Mouse (Mus musculus): Measurements from ENCODE around the gene Prdm16. TPM values are rescaled to one million over a fixed set of nuclear protein-coding genes. Genes with fewer than 3 reads are reported as not detected.

The Prdm16 gene
- polyA plus RNA-seq, 1 experiment from 2014 or later, result 12.5 TPM

DNA sequence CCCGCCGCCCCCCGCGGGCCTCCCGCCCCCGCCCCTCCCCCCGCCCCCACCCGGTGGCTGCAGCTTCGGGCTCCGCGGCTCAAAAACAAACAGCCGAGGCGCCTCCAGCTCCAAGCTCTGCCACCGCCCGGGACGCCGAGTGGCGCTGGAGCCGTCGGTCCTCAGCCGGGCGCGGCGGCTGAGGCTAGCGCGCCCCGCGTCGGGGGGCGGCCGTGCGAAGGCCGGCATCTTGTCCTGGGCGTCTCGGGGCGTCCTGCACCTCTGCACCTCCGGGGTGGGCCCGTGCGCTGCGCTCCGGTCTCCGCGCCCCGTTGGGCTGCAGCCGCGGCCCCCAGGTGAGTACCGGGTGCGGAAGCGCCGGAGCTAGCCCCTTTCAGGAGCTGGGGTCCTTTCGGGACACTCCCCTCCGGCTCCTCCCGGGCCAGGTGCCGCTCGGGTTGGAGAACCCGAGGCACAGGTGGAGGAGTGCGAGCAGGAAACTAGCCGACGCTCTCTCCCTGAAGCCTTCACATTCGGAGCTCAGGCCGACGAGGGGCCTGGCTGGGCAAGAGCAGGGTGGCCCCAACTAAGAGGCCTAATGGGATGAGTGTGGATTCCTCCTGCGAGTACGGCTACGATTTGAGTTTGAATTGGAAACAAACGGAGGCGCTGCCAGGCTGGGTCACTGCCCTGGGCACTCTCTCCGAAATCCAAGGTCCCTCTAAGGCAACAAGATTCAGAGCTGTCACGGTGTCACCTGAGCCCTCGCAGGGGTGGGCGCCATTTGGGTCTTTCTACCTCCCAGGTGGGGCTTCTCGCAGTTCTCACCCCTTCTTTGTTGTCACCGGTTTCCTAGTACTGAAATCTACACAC lies 1.0 kb upstream of the Prdm16 start:
- H3K9me3 ChIP-seq, result no peaks in the 10 kb centered on the region
- H3K4me2 ChIP-seq (replicated peaks), result peak overlapping the region; percentile 76
- H3K4me3 ChIP-seq (replicated peaks), result peak overlapping the region; percentile 50
- peaks cover 63% of the 10 kb centered on the region for H3K4me1 ChIP-seq (replicated peaks)
- H3K27ac ChIP-seq, result peak overlapping the region; percentile 30
- peaks cover 95% of the 10 kb centered on the region for H3K27me3 ChIP-seq
- no peaks in the 10 kb centered on the region for H3K36me3 ChIP-seq
- ATAC-seq, result no peak
- peak overlapping the region; percentile 62 for H3K9ac ChIP-seq (replicated peaks)
- WGBS, result under 1% methylated on average over 61 of the region's 73 CpGs

DNA sequence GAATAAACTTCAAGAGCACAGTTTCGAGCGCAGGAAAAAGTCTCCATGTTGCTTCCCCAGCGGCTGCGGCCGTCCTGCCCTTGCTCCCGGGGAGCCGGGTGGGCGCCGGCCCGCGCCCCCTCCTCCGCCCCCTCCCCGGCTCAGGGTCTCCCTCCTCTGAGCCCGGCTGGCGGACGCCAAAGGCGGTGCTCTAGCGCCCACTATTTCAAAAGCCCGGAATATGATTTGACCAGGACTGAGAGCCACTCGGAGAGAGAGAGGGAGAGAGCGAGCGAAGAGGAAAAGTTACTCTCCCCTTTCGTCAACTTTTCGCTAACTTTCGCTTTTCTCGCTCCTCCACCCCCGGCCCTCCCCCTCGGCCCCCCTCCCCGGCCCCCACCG lies 630 bp downstream of the Prdm16 start:
- WGBS, result under 1% methylated on average over 19 of the region's 30 CpGs
- Histone ChIP-seq H3K27ac (peak overlapping the region; percentile 57), H3K4me3 (replicated peaks) (peak overlapping the region; percentile 50), H3K4me1 (replicated peaks) (peaks cover 60% of the 10 kb centered on the region), H3K36me3 (no peaks in the 10 kb centered on the region), H3K27me3 (peaks cover 95% of the 10 kb centered on the region), H3K4me2 (replicated peaks) (peak overlapping the region; percentile 76), H3K9ac (replicated peaks) (peak overlapping the region; percentile 69), H3K9me3 (no peaks in the 10 kb centered on the region)
- peak; percentile 75 for ATAC-seq

DNA sequence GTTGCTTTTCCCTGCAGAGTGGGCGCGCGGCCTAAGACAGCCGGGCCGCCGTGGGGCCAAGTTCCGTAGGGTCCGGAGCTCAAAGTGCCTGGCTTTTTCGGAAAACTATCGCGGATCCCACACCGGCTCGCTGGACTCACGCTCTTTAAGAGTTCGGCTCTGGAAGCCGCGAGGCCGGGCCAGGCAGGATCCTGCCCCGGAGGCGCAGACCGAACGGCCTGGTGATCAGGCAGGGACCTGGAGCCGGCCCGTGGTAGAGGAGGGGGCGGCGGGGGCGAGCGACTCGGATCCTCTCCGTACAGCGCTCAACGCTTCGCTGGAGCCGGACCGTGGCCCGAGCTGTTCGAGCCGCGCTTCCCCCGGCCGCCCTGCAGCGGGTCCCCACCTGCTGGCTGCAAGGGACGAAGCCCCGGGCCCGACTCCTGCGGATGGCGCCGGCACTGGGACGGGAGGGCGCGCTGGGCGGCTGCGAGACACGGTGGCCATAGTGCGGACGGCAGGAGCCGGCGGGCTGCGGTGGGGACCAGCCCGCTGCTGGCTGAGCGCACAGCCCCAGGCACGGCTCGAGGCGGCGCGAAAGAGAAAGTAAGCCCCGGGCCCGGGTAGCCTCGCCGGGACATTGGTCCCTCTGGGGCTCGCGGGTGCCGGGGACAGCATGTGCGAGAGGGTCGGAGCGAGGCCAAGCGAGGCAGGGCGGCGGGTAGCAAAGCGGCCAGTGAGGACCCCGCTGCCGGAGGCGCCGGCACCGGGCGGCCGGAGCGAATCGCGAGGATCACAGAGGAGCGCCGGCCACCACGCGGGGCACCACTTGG lies 1.2 kb downstream of the Prdm16 start:
- H3K27ac ChIP-seq, result peak overlapping the region; percentile 57
- peaks cover 93% of the 10 kb centered on the region for H3K27me3 ChIP-seq
- peaks cover 65% of the 10 kb centered on the region for H3K4me1 ChIP-seq (replicated peaks)
- no peaks in the 10 kb centered on the region for H3K9me3 ChIP-seq
- ATAC-seq, result peak; percentile 52
- peak overlapping the region; percentile 69 for H3K9ac ChIP-seq (replicated peaks)
- H3K4me3 ChIP-seq (replicated peaks), result peak overlapping the region; percentile 50
- under 1% methylated on average over 93 of the region's 94 CpGs for WGBS
- H3K4me2 ChIP-seq (replicated peaks), result peak overlapping the region; percentile 76
- H3K36me3 ChIP-seq, result no peaks in the 10 kb centered on the region

DNA sequence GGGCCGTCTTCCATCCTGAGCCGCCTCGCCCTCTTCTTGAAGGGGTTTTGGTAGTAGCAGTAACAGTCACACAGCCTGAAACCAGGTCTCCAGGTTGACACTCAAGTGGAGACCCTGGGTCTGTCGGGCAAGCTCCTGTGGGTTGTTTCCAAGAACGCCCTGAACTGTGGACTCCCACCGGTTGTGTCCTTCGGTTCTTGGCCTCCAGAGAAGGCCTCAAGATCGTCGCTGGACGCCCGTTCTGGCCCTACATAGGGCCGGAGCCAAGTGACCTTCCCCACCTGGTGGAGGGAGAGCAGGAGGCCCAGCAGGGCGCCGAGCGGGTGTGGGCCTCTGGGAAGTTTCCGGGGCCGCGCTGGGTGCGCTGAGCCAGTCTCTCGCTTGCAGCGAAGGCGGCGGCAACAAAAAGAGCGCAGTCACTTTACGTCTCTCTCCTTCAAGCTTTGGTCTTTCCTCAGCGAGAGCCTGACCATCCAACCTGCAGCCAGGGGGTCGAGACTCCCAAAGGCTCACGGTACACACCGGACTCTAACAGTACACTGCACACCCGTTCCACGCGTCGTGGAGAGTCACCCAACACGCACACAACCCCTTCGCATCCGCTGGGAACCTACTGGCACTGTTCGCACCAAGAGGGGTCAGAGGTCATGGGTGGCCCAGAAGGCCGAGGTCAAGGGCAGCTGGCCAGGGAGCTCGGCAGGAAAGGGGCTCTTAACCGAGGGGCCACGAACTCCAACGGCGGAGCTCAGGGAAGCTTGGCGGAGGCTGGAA lies 2.0 kb downstream of the Prdm16 start:
- Histone ChIP-seq H3K4me3 (replicated peaks) (peak overlapping the region; percentile 50), H3K36me3 (no peaks in the 10 kb centered on the region), H3K9me3 (no peaks in the 10 kb centered on the region), H3K9ac (replicated peaks) (peak overlapping the region; percentile 69), H3K27ac (no peak overlapping the region), H3K4me1 (replicated peaks) (peaks cover 62% of the 10 kb centered on the region), H3K4me2 (replicated peaks) (peak overlapping the region; percentile 76), H3K27me3 (peaks cover 91% of the 10 kb centered on the region)
- ATAC-seq, result no peak
- WGBS, result 9% methylated on average over 44 of the region's 44 CpGs

DNA sequence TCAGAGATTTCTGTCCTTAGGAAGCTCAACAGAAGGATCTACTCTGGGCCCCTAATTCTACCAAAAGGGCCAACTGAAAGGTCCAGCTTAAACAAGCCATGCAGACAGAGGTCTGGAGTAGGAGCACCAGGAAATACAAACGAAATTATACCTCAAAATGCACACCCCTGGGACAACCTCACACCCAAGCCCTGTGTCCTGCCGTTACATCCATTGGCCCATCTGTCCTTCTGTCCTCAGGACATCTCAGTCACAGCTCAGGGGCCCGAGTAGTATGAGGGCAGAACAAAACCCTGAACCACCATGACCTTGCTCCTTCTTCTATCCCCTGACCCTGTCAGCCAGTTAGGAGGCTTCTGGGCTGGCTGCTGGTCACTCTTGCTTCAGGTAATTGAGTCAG lies 2.7 kb downstream of the Prdm16 start:
- no peaks in the 10 kb centered on the region for H3K36me3 ChIP-seq
- H3K4me2 ChIP-seq (replicated peaks), result peak overlapping the region; percentile 76
- no peak overlapping the region; the same call in 1 of the 2 replicates for H3K9ac ChIP-seq (replicated peaks)
- WGBS, result 37% methylated on average over 3 of the region's 3 CpGs
- no peak for ATAC-seq
- peaks cover 65% of the 10 kb centered on the region for H3K4me1 ChIP-seq (replicated peaks)
- no peak overlapping the region for H3K27ac ChIP-seq
- H3K4me3 ChIP-seq (replicated peaks), result peak overlapping the region; percentile 50
- peaks cover 91% of the 10 kb centered on the region for H3K27me3 ChIP-seq
- no peaks in the 10 kb centered on the region for H3K9me3 ChIP-seq

DNA sequence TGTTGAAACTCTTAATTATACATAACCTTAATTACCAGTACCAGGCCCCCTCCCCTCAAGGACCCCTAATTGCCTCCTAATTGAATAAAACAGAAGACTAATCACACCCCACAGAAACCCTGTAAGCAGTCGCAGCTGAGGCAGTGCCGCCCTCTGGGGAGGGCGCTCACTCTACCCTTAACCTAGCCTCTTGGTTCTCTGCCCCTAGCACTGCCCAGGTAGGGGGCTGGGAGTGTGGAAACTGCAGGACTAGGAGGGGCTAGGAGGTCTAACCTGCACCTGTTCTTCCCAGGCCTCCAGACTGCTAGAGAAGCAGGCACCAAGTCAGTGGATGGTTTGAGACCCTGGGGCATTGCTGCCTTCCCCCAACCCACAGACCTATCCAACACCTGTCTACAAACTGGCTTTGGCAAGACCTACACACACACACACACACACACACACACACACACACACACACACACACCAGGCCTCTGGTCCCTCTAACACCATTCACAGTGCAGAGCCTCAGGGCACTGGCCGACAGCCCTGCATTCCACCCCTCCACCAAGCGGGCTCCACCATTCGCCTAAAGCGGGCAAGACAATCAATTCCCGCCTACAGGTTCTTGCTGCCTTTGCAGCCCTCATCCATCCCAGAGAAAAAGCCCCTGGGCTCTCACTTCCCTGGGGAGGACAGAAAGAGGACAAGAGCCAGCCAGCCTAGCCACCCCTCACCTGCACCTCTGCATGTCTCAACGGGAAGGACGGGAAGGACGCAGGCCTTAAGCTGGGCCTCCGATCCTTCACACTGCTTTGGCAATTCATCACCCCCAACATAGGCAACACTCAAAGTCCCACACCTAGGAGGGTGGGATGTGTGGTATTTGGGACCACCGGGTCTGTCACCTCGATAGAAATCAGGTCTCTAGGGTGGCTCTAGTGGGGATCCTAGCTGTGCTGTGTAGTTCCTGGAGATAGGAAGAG lies 3.6 kb downstream of the Prdm16 start:
- peak overlapping the region; percentile 50 for H3K4me3 ChIP-seq (replicated peaks)
- H3K36me3 ChIP-seq, result no peaks in the 10 kb centered on the region
- peak overlapping the region; percentile 76 for H3K4me2 ChIP-seq (replicated peaks)
- peaks cover 90% of the 10 kb centered on the region for H3K27me3 ChIP-seq
- 48% methylated on average over 14 of the region's 14 CpGs for WGBS
- H3K9ac ChIP-seq (replicated peaks), result no peak overlapping the region
- H3K9me3 ChIP-seq, result no peaks in the 10 kb centered on the region
- H3K4me1 ChIP-seq (replicated peaks), result peaks cover 65% of the 10 kb centered on the region
- 0 out of 2 replicates have a peak, but pooled peaks have one; percentile 16 for ATAC-seq
- no peak overlapping the region for H3K27ac ChIP-seq

DNA sequence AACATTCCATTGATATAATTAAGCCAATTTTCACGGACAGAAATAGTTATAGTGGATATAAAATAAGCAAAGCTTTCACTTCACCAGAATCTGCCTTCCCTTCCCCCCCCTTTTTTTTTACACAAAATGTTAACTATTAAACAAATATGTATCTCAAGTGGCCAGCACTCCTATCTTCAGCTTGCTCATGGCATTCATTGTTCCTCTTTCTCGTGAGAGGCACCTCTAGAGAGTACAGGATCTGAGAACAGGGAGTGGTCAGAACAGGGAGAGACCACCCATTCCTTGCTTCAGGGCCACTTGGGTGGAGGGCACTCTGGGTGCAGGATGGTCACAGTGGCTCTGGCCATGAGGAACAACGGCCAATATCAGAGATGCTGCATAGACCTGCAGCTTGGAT lies 5.9 kb downstream of the Prdm16 start:
- WGBS, result 60% methylated on average over 3 of the region's 3 CpGs
- no peaks in the 10 kb centered on the region for H3K9me3 ChIP-seq
- no peak for ATAC-seq
- H3K4me2 ChIP-seq (replicated peaks), result no peak overlapping the region
- no peaks in the 10 kb centered on the region for H3K36me3 ChIP-seq
- H3K4me1 ChIP-seq (replicated peaks), result peaks cover 64% of the 10 kb centered on the region
- H3K4me3 ChIP-seq (replicated peaks), result no peak overlapping the region
- no peak overlapping the region for H3K9ac ChIP-seq (replicated peaks)
- no peak overlapping the region for H3K27ac ChIP-seq
- H3K27me3 ChIP-seq, result peaks cover 80% of the 10 kb centered on the region

DNA sequence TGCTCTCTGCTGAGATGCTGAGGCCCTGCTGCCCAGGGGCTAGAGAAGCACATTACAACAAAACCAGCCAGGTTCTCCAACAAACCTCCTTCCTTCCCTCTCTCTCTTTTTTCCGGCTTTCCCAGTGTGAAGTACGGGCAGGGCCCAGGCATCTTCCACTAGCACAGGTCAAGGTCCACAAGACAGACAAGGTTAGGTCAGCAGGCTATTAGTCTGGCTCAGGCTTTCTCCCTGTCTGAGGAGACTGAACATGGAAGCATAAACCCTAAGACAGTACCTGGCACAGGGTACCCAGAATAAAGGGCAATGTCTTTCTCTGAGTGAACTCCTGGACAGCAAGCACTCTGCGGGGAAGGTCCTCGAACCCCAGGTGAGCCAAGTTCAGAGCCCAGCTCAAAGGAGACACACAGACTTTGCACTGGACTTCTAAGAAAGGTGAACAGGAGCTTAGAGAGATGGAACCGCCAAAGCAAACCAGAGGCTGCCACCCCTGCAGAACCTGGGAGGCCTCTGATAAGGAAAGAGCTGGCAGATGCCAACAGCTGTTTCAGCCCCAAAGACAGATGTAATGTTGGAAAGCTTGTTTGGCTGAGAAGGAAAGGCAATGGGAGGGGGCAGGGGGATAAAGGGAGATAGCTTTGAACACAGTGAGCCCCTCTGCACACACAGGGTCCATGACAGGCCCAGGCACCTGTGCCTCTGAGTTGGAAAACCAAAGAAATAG lies 9.1 kb downstream of the Prdm16 start:
- ATAC-seq, result no peak
- H3K4me1 ChIP-seq (replicated peaks), result peaks cover 41% of the 10 kb centered on the region

DNA sequence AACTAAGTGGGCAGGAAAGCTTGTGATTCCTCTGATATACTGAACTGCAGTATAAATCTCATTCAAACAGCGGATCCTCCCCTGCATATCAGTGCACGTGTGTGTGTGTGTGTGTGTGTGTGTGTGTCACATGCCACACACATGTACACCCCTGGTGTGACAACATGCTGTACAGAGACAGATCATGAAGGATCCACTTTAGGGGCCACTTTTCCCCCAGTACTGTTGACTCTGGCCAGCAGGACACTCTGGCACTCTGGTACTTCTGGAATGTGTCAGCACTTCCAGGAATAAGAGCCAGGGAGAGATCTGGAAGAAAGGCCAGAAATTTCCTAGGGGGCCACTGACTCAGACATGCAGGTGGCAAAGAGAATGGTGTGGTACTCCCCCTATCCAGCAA lies 10.4 kb downstream of the Prdm16 start:
- Histone ChIP-seq H3K4me2 (replicated peaks) (no peak overlapping the region), H3K4me3 (replicated peaks) (no peak overlapping the region), H3K9ac (replicated peaks) (no peak overlapping the region), H3K9me3 (no peaks in the 10 kb centered on the region), H3K36me3 (no peaks in the 10 kb centered on the region), H3K27me3 (peaks cover 72% of the 10 kb centered on the region), H3K4me1 (replicated peaks) (peaks cover 50% of the 10 kb centered on the region), H3K27ac (no peak overlapping the region)
- 93% methylated on average over 2 of the region's 2 CpGs for WGBS
- no peak for ATAC-seq

More for the DNA sequence above, 9.1 kb downstream of the Prdm16 start:
- peaks cover 74% of the 10 kb centered on the region for H3K27me3 ChIP-seq
- H3K4me2 ChIP-seq (replicated peaks), result no peak overlapping the region
- H3K27ac ChIP-seq, result no peak overlapping the region
- 87% methylated on average over 5 of the region's 5 CpGs for WGBS
- H3K9ac ChIP-seq (replicated peaks), result no peak overlapping the region
- no peaks in the 10 kb centered on the region for H3K9me3 ChIP-seq
- no peaks in the 10 kb centered on the region for H3K36me3 ChIP-seq
- no peak overlapping the region for H3K4me3 ChIP-seq (replicated peaks)

DNA sequence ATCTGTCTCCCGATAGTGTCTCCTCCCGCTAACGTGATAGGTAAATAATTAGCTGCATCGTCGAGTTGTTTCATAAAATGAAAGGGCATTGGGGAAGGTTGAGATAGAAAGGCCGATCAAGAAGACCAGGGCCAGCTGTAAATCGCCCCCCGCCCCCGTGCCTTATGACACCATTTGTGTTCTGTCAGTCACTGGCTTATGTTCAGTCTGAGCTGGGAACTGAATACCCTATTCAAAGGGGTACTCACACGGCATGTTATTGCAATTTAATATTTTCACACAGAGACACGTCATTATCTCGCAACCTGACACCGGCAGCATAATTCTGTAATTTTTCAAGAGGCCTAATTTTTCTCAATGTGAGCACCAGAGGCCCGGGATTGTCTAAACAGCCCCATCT lies 11.0 kb downstream of the Prdm16 start:
- Histone ChIP-seq H3K27me3 (peaks cover 71% of the 10 kb centered on the region), H3K27ac (no peak overlapping the region), H3K9me3 (no peaks in the 10 kb centered on the region), H3K4me1 (replicated peaks) (peaks cover 50% of the 10 kb centered on the region), H3K4me2 (replicated peaks) (no peak overlapping the region), H3K4me3 (replicated peaks) (no peak overlapping the region), H3K9ac (replicated peaks) (no peak overlapping the region), H3K36me3 (no peaks in the 10 kb centered on the region)
- 62% methylated on average over 14 of the region's 14 CpGs for WGBS
- ATAC-seq, result no peak
